Mouse (Mus musculus): ENCODE results near the gene Ccdc154. TPM values are rescaled to one million over a fixed set of nuclear protein-coding genes. Genes with fewer than 3 reads are reported as not detected.
"Not testable (repeated sequence)": the region's sequence is repeated elsewhere in the genome, so short reads cannot be mapped to it uniquely, and the experiment has no call there.

Ccdc154 gene
- polyA plus RNA-seq (2016; fragmentation: Nextera tagmentation; extraction: Ambion mirVana) = not detected in 2 replicates

DNA sequence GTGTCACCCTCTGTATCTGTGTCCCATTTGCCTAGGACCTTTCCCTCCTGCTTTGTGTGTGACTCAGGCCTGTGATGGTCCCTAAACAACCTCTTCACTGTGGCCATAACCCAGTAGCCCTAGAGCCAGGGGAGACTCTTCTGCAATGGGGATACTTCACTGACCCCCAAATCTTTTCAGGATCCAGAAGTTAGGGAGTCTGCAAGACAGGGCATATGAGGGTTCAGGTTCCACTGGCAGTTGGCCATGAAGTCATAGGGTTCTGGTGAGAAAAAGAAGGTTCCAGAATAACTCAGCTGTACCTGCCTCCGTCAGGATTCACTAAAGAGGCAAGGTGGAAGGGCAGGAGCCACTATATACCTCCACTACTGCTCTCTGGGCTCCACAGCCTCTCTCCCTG, at the start of gene Ccdc154:
Gene Ccdc154, plus strand, starts transcription at position 301 of the 400 bp plus-strand sequence.
- 83% methylated on average over 1 of the region's 1 CpGs for WGBS
- Histone ChIP-seq H3K27ac (no peak within 1 kb of the TSS), H3K9me3 (replicated peaks) (no peaks in the 10 kb centered on the region), H3K27me3 (ENCODE audit: low read depth, poor library complexity, severe bottlenecking) (no peaks in the 10 kb centered on the region), H3K36me3 (peaks cover 43% of the 10 kb centered on the region), H3K4me3 (no peak within 1 kb of the TSS), H3K4me1 (0 out of 2 replicates have a peak, but pooled peaks cover 3% of the 10 kb centered on the region)
- no peak for DNase-seq (ENCODE audit: low spot score)

DNA sequence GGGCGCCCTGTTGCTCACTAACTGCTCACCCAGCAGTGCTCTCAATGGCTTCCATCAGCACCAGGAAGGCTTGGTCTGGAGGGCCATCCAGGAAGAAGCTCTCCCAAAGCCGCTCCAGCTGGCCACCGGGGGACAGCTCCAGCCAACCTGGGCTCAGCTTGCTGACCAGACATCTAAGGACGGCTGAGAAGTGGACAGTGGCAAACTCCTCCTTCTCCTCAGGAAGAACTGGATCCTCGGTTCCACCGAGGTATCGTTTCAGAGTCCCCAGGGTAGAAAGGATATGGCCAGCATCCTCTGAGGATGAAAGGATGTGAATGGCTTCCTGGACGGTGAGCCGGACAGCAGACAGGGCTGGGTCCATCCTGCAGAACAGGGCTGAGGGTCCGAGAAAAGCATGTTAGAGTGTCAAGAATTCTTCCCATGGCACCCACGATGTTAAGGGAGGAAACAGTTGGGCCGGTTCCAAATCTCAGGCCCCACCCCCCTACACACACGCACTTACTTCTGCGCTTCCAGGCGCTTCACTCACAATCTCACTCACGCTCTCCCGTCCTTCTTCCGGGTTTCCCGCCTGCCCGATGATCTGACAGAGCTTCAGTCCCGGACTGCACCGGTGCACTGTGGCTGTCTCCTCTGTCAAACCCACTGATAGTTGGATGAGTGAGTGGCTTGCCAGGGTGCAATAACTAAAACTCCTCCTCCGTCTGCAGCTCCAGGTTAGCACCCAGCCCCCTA, 47.2 kb upstream of the Ccdc154 start:
- Histone ChIP-seq H3K4me1 (peaks cover 16% of the 10 kb centered on the region), H3K36me3 (peaks cover 43% of the 10 kb centered on the region), H3K9me3 (replicated peaks) (no peaks in the 10 kb centered on the region), H3K27me3 (ENCODE audit: low read depth, poor library complexity, severe bottlenecking) (no peaks in the 10 kb centered on the region), H3K4me3 (peak overlapping the region; percentile 66), H3K27ac (peak overlapping the region; percentile 94)
- peak; percentile 34 for DNase-seq (ENCODE audit: low spot score)
- 10% methylated on average over 23 of the region's 23 CpGs for WGBS

DNA sequence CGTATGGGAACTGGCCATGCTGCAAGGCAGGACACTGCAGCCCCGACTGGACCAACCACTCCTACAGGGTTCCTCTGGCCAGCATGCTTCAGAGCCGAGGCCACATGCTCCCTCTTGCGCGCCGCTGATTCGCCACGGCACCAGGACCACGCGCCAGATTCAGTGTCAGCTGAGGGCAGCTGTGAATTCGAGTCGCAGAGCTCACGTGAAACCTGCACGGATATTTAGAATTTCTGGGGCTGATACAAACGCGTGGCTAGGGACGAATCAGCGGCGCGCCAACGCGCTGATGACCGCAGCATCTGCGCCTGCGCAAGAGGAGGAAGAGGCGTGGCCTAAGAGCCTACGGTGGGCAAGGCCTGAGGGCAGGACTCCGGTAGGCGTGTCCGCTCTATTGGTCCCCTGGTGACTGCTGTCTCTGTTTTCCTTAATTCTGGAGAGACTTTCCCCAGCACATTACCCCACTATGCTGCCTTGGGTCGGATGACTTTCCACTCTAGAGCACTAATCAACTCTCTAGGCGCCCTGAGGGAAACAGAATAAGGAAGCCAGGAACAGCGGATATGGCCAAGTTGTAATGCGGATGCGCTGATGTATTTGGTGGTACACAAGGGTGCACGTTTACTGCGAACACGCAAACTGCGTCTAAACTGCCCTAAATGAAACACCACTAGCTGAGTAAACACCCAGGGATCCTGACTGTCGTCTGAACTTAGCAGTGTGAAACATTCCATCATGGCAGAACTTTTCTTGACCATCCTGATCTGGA, 46.4 kb upstream of the Ccdc154 start, which contains the start of gene Telo2:
Gene Telo2, minus strand, starts transcription at position 304 of the 769 bp plus-strand sequence.
- Histone ChIP-seq H3K9me3 (replicated peaks) (no peaks in the 10 kb centered on the region), H3K27ac (peak within 1 kb of the TSS; percentile 94), H3K4me1 (peaks cover 16% of the 10 kb centered on the region), H3K27me3 (ENCODE audit: low read depth, poor library complexity, severe bottlenecking) (no peaks in the 10 kb centered on the region), H3K4me3 (peak within 1 kb of the TSS; percentile 66), H3K36me3 (peaks cover 35% of the 10 kb centered on the region)
- DNase-seq (ENCODE audit: low spot score) = peak; percentile 91
- WGBS = 7% methylated on average over 40 of the region's 40 CpGs

DNA sequence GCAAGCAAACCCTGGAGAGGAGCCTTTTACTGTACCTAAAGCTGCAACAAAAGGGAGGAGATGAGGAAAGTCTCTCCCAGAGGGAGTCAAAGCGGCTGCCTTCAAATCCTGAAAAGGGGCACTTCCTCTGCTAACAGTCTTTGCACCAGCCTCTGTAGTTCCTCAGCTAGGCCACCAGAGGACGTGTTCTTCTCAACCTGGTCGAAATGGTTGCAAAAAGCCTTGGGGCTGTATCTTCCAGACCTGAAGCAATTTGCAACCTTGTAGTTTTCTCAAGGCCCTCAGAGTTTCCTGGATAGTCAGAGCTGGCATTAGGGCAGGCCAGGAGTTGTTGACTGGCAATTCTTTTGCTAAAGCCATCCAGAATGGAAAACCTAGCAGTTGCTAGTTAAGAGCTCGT, 45.0 kb upstream of the Ccdc154 start:
- DNase-seq (ENCODE audit: low spot score) = no peak
- 40% methylated on average over 4 of the region's 4 CpGs for WGBS
- H3K36me3 ChIP-seq = peaks cover 21% of the 10 kb centered on the region
- H3K27me3 ChIP-seq (ENCODE audit: low read depth, poor library complexity, severe bottlenecking) = no peaks in the 10 kb centered on the region
- no peaks in the 10 kb centered on the region for H3K9me3 ChIP-seq (replicated peaks)
- H3K4me3 ChIP-seq = no peak overlapping the region
- peaks cover 16% of the 10 kb centered on the region for H3K4me1 ChIP-seq
- no peak overlapping the region for H3K27ac ChIP-seq

DNA sequence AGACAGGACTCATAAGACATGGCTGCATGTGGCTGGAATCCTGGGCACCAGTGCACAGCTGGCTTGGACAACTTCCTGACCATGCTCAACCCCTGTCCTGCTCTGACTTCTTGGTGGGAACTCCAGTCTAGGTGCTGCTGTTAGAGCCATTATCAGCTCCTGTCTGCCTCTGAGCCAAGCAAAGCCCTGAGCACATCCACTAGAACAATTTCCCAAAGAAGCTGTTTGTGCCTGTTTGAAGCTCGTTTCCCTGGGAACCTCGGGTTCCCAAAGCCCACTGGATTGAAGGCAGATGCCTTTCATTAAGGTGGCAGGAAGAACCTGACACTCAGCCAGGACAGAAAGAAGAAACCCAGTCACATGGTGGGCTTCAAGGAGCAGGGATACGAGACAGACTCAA, 41.9 kb upstream of the Ccdc154 start, which contains the start of gene Ptx4:
Gene Ptx4, plus strand, starts transcription at position 355 of the 400 bp plus-strand sequence.
- Histone ChIP-seq H3K4me3 (no peak within 1 kb of the TSS), H3K27me3 (ENCODE audit: low read depth, poor library complexity, severe bottlenecking) (peaks cover 5% of the 10 kb centered on the region; the same call in 1 of the 2 replicates), H3K4me1 (peaks cover 8% of the 10 kb centered on the region; the same call in 1 of the 2 replicates), H3K36me3 (no peaks in the 10 kb centered on the region), H3K27ac (peak within 1 kb of the TSS; percentile 17; the same call in 1 of the 2 replicates), H3K9me3 (replicated peaks) (no peaks in the 10 kb centered on the region)
- DNase-seq (ENCODE audit: low spot score) = no peak
- 15% methylated on average over 3 of the region's 3 CpGs for WGBS

DNA sequence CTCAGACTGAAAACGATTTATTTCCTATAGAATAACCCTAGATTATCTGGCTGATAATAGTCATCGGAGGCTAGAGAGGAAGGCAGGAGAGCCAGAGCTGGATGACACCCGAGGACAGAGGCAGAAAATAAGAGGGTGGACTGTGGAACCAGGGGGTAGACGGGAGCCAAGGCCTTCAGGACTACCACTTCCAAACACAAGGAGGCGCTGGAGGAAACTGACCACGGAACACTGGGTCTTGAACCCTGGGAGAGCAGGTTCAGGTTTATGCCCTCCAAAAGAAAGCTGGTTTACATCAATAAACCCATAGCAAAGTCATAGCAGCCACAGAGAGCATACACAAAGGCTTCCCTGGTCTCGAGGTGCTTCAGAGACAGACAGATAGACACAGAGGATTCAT, 38.3 kb upstream of the Ccdc154 start:
- 32% methylated on average over 7 of the region's 7 CpGs for WGBS
- Histone ChIP-seq H3K36me3 (no peaks in the 10 kb centered on the region), H3K4me1 (no peaks in the 10 kb centered on the region), H3K27me3 (ENCODE audit: low read depth, poor library complexity, severe bottlenecking) (peaks cover 5% of the 10 kb centered on the region; the same call in 1 of the 2 replicates), H3K9me3 (replicated peaks) (no peaks in the 10 kb centered on the region), H3K27ac (no peak overlapping the region), H3K4me3 (no peak overlapping the region)
- no peak for DNase-seq (ENCODE audit: low spot score)

DNA sequence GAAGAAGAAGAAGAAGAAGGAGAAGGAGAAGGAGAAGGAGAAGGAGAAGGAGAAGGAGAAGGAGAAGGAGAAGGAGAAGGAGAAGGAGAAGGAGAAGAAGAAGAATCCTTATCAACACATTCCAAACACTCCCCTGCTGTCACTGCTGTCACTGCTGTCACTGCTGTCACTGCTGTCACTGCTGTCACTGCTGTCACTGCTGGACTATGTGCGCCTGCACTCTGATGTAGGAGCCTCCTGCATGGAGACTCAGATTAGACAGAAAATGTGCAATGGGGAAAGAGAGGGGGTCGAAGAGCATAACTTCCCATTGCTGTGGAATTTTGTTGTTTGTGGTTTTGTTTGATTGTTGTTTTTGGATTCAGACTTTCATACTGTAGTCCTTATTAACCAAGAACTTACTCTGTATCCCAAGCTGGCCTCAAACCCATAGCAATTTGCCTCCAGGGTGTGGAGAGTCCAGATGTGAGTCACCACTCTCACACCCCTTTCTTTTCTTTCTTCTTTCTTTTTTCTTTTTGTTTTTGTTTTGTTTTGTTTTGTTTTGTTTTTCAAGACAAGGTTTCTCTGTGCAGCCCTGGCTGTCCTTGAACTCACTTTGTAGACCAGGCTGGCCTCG, 36.7 kb upstream of the Ccdc154 start:
- not testable (repeated sequence) for H3K4me1 ChIP-seq; H3K4me3 ChIP-seq; H3K36me3 ChIP-seq; H3K9me3 ChIP-seq (replicated peaks); H3K27ac ChIP-seq; DNase-seq (ENCODE audit: low spot score); H3K27me3 ChIP-seq (ENCODE audit: low read depth, poor library complexity, severe bottlenecking)
- 81% methylated on average over 3 of the region's 3 CpGs for WGBS

DNA sequence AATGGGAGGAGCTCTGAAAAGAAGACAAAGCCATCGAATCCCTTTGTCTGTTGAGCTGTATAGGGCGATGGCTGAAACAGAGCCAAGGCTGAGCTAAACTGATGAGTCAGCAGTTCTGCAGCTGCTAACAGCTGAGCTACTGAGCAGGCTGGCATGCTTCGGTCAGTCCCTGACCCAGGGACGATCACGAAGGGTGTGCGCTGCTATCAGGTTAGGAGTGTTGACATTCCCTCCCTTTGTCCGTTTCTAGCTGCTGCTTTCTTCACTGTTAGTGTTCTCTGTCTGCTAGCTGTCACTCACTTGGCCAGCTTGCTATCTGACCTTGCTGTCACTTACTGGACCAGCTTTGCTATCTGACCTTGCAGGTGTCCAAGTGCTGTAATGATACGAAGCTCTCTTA, 35.2 kb upstream of the Ccdc154 start:
- no peaks in the 10 kb centered on the region for H3K36me3 ChIP-seq
- WGBS = 76% methylated on average over 8 of the region's 8 CpGs
- DNase-seq (ENCODE audit: low spot score) = no peak

DNA sequence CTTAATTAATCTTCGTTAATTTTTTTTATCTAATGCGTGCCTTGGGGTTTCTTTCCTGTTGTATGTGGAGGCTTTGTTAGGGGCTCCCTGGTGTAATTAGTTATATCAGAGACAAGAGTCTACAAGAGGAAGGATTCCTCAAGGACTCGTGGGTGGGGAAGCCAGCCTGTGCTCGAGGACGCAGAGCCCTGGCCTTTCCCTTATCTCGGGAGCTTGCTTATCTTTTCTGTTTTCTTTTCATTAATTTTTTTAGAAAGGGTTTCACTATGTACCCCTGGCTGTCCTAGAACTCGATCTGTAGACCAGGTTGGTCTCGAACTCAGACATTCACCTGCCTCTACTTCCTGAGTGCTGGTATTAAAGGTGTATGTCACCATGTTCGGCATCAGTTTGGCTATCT, 34.6 kb upstream of the Ccdc154 start:
- Histone ChIP-seq H3K27ac (no peak overlapping the region), H3K4me1 (no peaks in the 10 kb centered on the region), H3K4me3 (no peak overlapping the region), H3K9me3 (replicated peaks) (no peaks in the 10 kb centered on the region), H3K27me3 (ENCODE audit: low read depth, poor library complexity, severe bottlenecking) (peaks cover 3% of the 10 kb centered on the region; the same call in 1 of the 2 replicates), H3K36me3 (no peaks in the 10 kb centered on the region)
- no peak for DNase-seq (ENCODE audit: low spot score)
- WGBS = 79% methylated on average over 9 of the region's 9 CpGs

More for the DNA sequence above, 35.2 kb upstream of the Ccdc154 start:
- no peaks in the 10 kb centered on the region for H3K9me3 ChIP-seq (replicated peaks)
- peaks cover 5% of the 10 kb centered on the region; the same call in 1 of the 2 replicates for H3K27me3 ChIP-seq (ENCODE audit: low read depth, poor library complexity, severe bottlenecking)
- no peaks in the 10 kb centered on the region for H3K4me1 ChIP-seq
- no peak overlapping the region for H3K27ac ChIP-seq
- no peak overlapping the region for H3K4me3 ChIP-seq

DNA sequence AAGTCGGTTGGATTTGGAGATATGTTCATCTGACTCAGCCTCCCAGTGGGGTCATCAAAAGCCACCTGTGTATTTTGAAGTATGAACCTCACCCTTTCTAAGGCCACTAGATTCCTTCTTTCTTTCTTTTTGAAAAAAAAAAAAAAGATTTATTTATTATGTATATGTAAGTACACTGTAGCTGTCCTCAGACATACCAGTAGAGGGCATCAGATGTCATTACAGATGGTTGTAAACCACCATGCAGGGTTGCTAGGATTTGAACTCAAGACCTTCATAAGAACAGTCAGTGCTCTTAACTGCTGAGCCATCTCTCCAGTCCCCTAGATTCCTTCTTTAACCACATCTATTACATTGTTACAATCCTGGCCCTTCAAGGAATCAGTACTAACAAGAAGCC, 32.2 kb upstream of the Ccdc154 start:
- no peak overlapping the region for H3K4me3 ChIP-seq

DNA sequence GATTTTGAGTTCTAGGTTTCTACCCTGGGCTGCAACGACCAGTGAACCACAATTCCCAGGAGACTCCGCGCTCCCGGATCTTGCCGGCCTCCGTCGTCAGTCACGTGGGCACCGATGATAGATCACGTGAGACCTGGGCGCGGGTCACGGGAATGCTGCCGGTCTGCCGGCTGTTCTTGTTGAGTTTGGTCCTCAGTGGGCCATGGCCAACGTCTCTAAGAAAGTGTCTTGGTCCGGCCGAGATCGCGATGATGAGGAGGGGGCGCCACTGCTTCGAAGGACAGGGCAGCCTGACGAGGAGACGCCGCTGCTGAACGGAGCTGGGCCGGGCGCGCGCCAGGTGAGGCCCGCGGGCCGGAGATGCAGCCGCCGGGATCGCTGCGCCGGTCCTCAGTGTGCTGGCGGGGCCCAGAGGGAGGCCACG, 29.0 kb upstream of the Ccdc154 start, which contains the start of gene Clcn7:
Gene Clcn7, plus strand, starts transcription at position 117 of the 424 bp plus-strand sequence.
- peaks cover 11% of the 10 kb centered on the region for H3K4me1 ChIP-seq
- peaks cover 9% of the 10 kb centered on the region; the same call in 1 of the 2 replicates for H3K36me3 ChIP-seq
- no peaks in the 10 kb centered on the region for H3K9me3 ChIP-seq (replicated peaks)
- peak within 1 kb of the TSS; percentile 75 for H3K27ac ChIP-seq
- H3K27me3 ChIP-seq (ENCODE audit: low read depth, poor library complexity, severe bottlenecking) = no peaks in the 10 kb centered on the region
- WGBS = under 1% methylated on average over 40 of the region's 40 CpGs
- peak within 1 kb of the TSS; percentile 76 for H3K4me3 ChIP-seq
- DNase-seq (ENCODE audit: low spot score) = peak; percentile 99

More for the DNA sequence above, 32.2 kb upstream of the Ccdc154 start:
- no peaks in the 10 kb centered on the region for H3K36me3 ChIP-seq
- WGBS = 88% methylated on average over 1 of the region's 1 CpGs
- H3K4me1 ChIP-seq = peaks cover 11% of the 10 kb centered on the region
- no peaks in the 10 kb centered on the region for H3K9me3 ChIP-seq (replicated peaks)
- H3K27ac ChIP-seq = no peak overlapping the region
- no peaks in the 10 kb centered on the region for H3K27me3 ChIP-seq (ENCODE audit: low read depth, poor library complexity, severe bottlenecking)
- DNase-seq (ENCODE audit: low spot score) = no peak

DNA sequence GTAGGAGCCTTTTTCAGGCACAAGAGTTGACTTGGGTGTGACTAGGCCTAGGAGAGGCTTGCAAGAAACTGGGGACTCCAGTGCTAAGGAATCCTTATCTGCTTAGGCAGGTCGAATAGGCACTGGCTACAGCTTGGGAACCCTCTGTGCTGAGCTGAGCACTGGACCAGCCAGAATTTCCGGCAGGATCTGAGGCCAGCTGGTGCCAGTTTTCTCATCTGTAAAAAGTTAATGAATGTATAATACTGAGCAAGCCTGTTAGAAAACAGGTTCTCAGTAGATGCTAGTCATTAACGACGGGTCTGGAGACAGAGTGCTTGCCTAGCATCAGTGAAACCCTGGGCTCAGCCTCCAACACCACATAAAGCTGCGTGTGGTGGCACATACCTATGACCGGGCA, 26.6 kb upstream of the Ccdc154 start:
- H3K4me3 ChIP-seq = no peak overlapping the region
- WGBS = 88% methylated on average over 6 of the region's 6 CpGs
- no peak for DNase-seq (ENCODE audit: low spot score)

More for the DNA sequence above, 26.6 kb upstream of the Ccdc154 start:
- peaks cover 14% of the 10 kb centered on the region for H3K36me3 ChIP-seq
- H3K9me3 ChIP-seq (replicated peaks) = no peaks in the 10 kb centered on the region
- no peak overlapping the region for H3K27ac ChIP-seq
- H3K4me1 ChIP-seq = peaks cover 11% of the 10 kb centered on the region
- no peaks in the 10 kb centered on the region for H3K27me3 ChIP-seq (ENCODE audit: low read depth, poor library complexity, severe bottlenecking)

All from limb, embryonic 10.5 days (tissue).